Mouse (Mus musculus): Measurements from ENCODE around the gene Olfr350. TPM values are rescaled to one million over a fixed set of nuclear protein-coding genes. Genes with fewer than 3 reads are reported as not detected.

Olfr350 gene
- not detected in 2 replicates for polyA plus RNA-seq (2012; rRNA removed)

DNA sequence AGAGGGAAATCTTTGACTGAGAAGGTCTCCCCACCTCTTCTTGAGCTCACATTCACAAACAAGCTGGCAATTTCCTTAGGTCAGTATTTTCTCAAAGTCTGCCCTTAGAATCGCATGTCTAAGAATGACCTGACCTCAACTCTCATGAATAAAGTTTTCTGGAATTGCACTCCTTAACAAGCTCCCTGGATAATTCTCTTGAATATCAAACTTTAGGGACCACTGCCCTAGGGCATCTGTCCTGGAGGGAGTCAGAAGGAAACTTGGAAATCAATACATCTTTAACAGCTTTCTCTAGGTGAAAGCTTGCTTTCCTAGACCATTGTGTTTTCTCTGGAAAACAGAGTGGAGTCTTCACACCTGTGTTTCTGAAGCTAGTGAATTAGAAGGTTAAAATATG lies at the start of gene Olfr350:
Gene Olfr350 (plus strand): TSS at position 301 of the 400 bp plus-strand sequence.
- H3K27me3 ChIP-seq (ENCODE audit: control insufficient read depth, insufficient read depth, low read length): no peaks in the 10 kb centered on the region
- 86% methylated on average over 1 of the region's 1 CpGs for WGBS
- no peak for DNase-seq (ENCODE audit: low read depth in 1 of 2, low spot score in 2 of 2)
- H3K36me3 ChIP-seq (ENCODE audit: control insufficient read depth, insufficient read depth, low read length): no peaks in the 10 kb centered on the region
- H3K4me3 ChIP-seq (ENCODE audit: extremely low read depth, insufficient read depth, insufficient read length): no peak within 1 kb of the TSS
- H3K4me1 ChIP-seq (ENCODE audit: control insufficient read depth, insufficient read depth, insufficient read length): no peaks in the 10 kb centered on the region
- no peak within 1 kb of the TSS for H3K27ac ChIP-seq (ENCODE audit: insufficient read depth, low read length)
- TF ChIP-seq POLR2A (IDR thresholded peaks at IDR 0.05; ENCODE audit: low read depth, low read length) (no peak), CTCF (IDR thresholded peaks at IDR 0.05; ENCODE audit: extremely low read depth, insufficient read depth, insufficient read length, insufficient replicate concordance) (no peak)

GRCm38 (mm10) chr2:36816932-36817331 lies 29.2 kb upstream of the Olfr350 start, which contains the start of gene Olfr3:
TSS of gene Olfr3 (minus strand) at chr2:36817032.
- Histone ChIP-seq H3K4me1 (ENCODE audit: control insufficient read depth, insufficient read depth, insufficient read length) (no peaks in the 10 kb centered on the region), H3K4me3 (ENCODE audit: extremely low read depth, insufficient read depth, insufficient read length) (no peak within 1 kb of the TSS), H3K27ac (ENCODE audit: insufficient read depth, low read length) (no peak within 1 kb of the TSS), H3K27me3 (ENCODE audit: control insufficient read depth, insufficient read depth, low read length) (no peaks in the 10 kb centered on the region), H3K36me3 (ENCODE audit: control insufficient read depth, insufficient read depth, low read length) (no peaks in the 10 kb centered on the region)
- no peak for DNase-seq (ENCODE audit: low read depth in 1 of 2, low spot score in 2 of 2)
- no peak for TF ChIP-seq POLR2A (IDR thresholded peaks at IDR 0.05; ENCODE audit: low read depth, low read length)
- TF ChIP-seq CTCF (IDR thresholded peaks at IDR 0.05; ENCODE audit: extremely low read depth, insufficient read depth, insufficient read length, insufficient replicate concordance): no peak
- WGBS: 79% methylated on average over 1 of the region's 1 CpGs

- DNase-seq (ENCODE audit: low read depth in 1 of 2, low spot score in 2 of 2): no peak
- H3K27me3 ChIP-seq (ENCODE audit: control insufficient read depth, insufficient read depth, low read length): no peaks in the 10 kb centered on the region
- no peak within 1 kb of the TSS for H3K27ac ChIP-seq (ENCODE audit: insufficient read depth, low read length)
- H3K36me3 ChIP-seq (ENCODE audit: control insufficient read depth, insufficient read depth, low read length): no peaks in the 10 kb centered on the region
- H3K4me3 ChIP-seq (ENCODE audit: extremely low read depth, insufficient read depth, insufficient read length): no peak within 1 kb of the TSS
- WGBS: 93% methylated on average over 1 of the region's 1 CpGs
- no peak for TF ChIP-seq POLR2A (IDR thresholded peaks at IDR 0.05; ENCODE audit: low read depth, low read length)
- TF ChIP-seq CTCF (IDR thresholded peaks at IDR 0.05; ENCODE audit: extremely low read depth, insufficient read depth, insufficient read length, insufficient replicate concordance): no peak
- no peaks in the 10 kb centered on the region for H3K4me1 ChIP-seq (ENCODE audit: control insufficient read depth, insufficient read depth, insufficient read length)
Measured at GRCm38 (mm10) chr2:36862560-36862959, 16.4 kb downstream of the Olfr350 start, which contains the start of gene Olfr351. TSS of gene Olfr351 (minus strand) at chr2:36862660.

- Histone ChIP-seq H3K4me1 (ENCODE audit: control insufficient read depth, insufficient read depth, insufficient read length) (no peaks in the 10 kb centered on the region), H3K27ac (ENCODE audit: insufficient read depth, low read length) (no peak within 1 kb of the TSS), H3K27me3 (ENCODE audit: control insufficient read depth, insufficient read depth, low read length) (no peaks in the 10 kb centered on the region), H3K36me3 (ENCODE audit: control insufficient read depth, insufficient read depth, low read length) (no peaks in the 10 kb centered on the region), H3K4me3 (ENCODE audit: extremely low read depth, insufficient read depth, insufficient read length) (no peak within 1 kb of the TSS)
- DNase-seq (ENCODE audit: low read depth in 1 of 2, low spot score in 2 of 2): no peak
- TF ChIP-seq POLR2A (IDR thresholded peaks at IDR 0.05; ENCODE audit: low read depth, low read length) (no peak), CTCF (IDR thresholded peaks at IDR 0.05; ENCODE audit: extremely low read depth, insufficient read depth, insufficient read length, insufficient replicate concordance) (no peak)
- WGBS: 87% methylated on average over 1 of the region's 1 CpGs
Measured at GRCm38 (mm10) chr2:36868160-36868559, 22.1 kb downstream of the Olfr350 start, which contains the start of gene Olfr352. TSS of gene Olfr352 (plus strand) at chr2:36868460.

- DNase-seq (ENCODE audit: low read depth in 1 of 2, low spot score in 2 of 2): no peak
- no peaks in the 10 kb centered on the region for H3K4me1 ChIP-seq (ENCODE audit: control insufficient read depth, insufficient read depth, insufficient read length)
- no peak within 1 kb of the TSS for H3K4me3 ChIP-seq (ENCODE audit: extremely low read depth, insufficient read depth, insufficient read length)
- H3K36me3 ChIP-seq (ENCODE audit: control insufficient read depth, insufficient read depth, low read length): no peaks in the 10 kb centered on the region
- no peak for TF ChIP-seq CTCF (IDR thresholded peaks at IDR 0.05; ENCODE audit: extremely low read depth, insufficient read depth, insufficient read length, insufficient replicate concordance)
- no peak for TF ChIP-seq POLR2A (IDR thresholded peaks at IDR 0.05; ENCODE audit: low read depth, low read length)
- no peak within 1 kb of the TSS for H3K27ac ChIP-seq (ENCODE audit: insufficient read depth, low read length)
- no peaks in the 10 kb centered on the region for H3K27me3 ChIP-seq (ENCODE audit: control insufficient read depth, insufficient read depth, low read length)
Measured at GRCm38 (mm10) chr2:36892836-36893235, 46.7 kb downstream of the Olfr350 start, which contains the start of gene Olfr353. TSS of gene Olfr353 (minus strand) at chr2:36892936.

GRCm38 (mm10) chr2:36897114-36897513 lies 51.0 kb downstream of the Olfr350 start:
- TF ChIP-seq CTCF (IDR thresholded peaks at IDR 0.05; ENCODE audit: extremely low read depth, insufficient read depth, insufficient read length, insufficient replicate concordance) (no peak), POLR2A (IDR thresholded peaks at IDR 0.05; ENCODE audit: low read depth, low read length) (no peak)
- H3K4me3 ChIP-seq (ENCODE audit: extremely low read depth, insufficient read depth, insufficient read length): no peak overlapping the region
- no peaks in the 10 kb centered on the region for H3K4me1 ChIP-seq (ENCODE audit: control insufficient read depth, insufficient read depth, insufficient read length)
- no peak overlapping the region for H3K27ac ChIP-seq (ENCODE audit: insufficient read depth, low read length)
- no peaks in the 10 kb centered on the region for H3K27me3 ChIP-seq (ENCODE audit: control insufficient read depth, insufficient read depth, low read length)
- no peaks in the 10 kb centered on the region for H3K36me3 ChIP-seq (ENCODE audit: control insufficient read depth, insufficient read depth, low read length)
- no peak for DNase-seq (ENCODE audit: low read depth in 1 of 2, low spot score in 2 of 2)

Other genes starting within 250 kb of the Olfr350 start
- gene Olfr345, start 206.3 kb upstream of the Olfr350 start, polyA plus RNA-seq (2012; rRNA removed): not detected in 2 replicates
- not detected in 2 replicates for gene Olfr346, start 160.5 kb upstream of the Olfr350 start, polyA plus RNA-seq (2012; rRNA removed)
- not detected in 2 replicates for gene Olfr347, start 114.4 kb upstream of the Olfr350 start, polyA plus RNA-seq (2012; rRNA removed)
- not detected in 2 replicates for gene Olfr348, start 62.0 kb upstream of the Olfr350 start, polyA plus RNA-seq (2012; rRNA removed)
- not detected in 2 replicates for gene Olfr50, start 55.8 kb upstream of the Olfr350 start, polyA plus RNA-seq (2012; rRNA removed)
- gene Olfr3, start 29.3 kb upstream of the Olfr350 start, polyA plus RNA-seq (2012; rRNA removed): not detected in 2 replicates
- not detected in 2 replicates for gene Olfr351, start 16.4 kb downstream of the Olfr350 start, polyA plus RNA-seq (2012; rRNA removed)
- not detected in 2 replicates for gene Olfr352, start 22.1 kb downstream of the Olfr350 start, polyA plus RNA-seq (2012; rRNA removed)
- gene Olfr353, start 46.6 kb downstream of the Olfr350 start, polyA plus RNA-seq (2012; rRNA removed): not detected in 2 replicates
- not detected in 2 replicates for gene Olfr354, start 59.4 kb downstream of the Olfr350 start, polyA plus RNA-seq (2012; rRNA removed)
- gene Olfr355, start 82.6 kb downstream of the Olfr350 start, polyA plus RNA-seq (2012; rRNA removed): not detected in 2 replicates
- not detected in 2 replicates for gene Olfr356, start 90.8 kb downstream of the Olfr350 start, polyA plus RNA-seq (2012; rRNA removed)
- not detected in 2 replicates for gene Olfr357, start 147.5 kb downstream of the Olfr350 start, polyA plus RNA-seq (2012; rRNA removed)
- gene Olfr358, start 163.0 kb downstream of the Olfr350 start, polyA plus RNA-seq (2012; rRNA removed): not detected in 2 replicates
- gene Olfr360, start 219.4 kb downstream of the Olfr350 start, polyA plus RNA-seq (2012; rRNA removed): not detected in 2 replicates
- gene Olfr361, start 243.0 kb downstream of the Olfr350 start, polyA plus RNA-seq (2012; rRNA removed): not detected in 2 replicates